Mouse (Mus musculus): Measurements from ENCODE around the gene Psmc3.
"Not testable (repeated sequence)": the region's sequence is repeated elsewhere in the genome, so short reads cannot be mapped to it uniquely, and the experiment has no call there.

Gene Psmc3

GRCm38 (mm10) chr2:91053934-91054382, at the start of gene Psmc3:
Gene Psmc3, plus strand, starts transcription at chr2:91054009.
- DNase-seq, result peak; percentile 98

DNA sequence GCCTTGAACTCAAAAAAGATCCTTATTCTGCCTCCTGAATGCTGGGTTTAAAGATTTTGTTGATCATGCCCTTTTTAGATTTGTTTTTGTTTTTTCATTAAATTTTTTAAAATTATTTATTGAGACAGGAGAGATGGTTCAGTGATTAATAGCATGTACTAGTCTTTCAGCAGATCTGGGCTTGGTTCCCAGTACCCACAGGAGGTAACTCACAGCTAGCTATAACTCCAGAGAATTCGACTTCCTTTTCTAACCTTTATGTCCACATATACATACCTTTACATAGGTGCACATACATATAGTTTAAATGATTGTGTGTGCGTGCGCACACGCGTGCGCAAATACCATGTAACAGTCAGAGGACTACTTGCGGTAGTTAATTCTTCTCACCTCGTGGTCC, 45.3 kb upstream of the Psmc3 start:
- DNase-seq, result no peak

DNA sequence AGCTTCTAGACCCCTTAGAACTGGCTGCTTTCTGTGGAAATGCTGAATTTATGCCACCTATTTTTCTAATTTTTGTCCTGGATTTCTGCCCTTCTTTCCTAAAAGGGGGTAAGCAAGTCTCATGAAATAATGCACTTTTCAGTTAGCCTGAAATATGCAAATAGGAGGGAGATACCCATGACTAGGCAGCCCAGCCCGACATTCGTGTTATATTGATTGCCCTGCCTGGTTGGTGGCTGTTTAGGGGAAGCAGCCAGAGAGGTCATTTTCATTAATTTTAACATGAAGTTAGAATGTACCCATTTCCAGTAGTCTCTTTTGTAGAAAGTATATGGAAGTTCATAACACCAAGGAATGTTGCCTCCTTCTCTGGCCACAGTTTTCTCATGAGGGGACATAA, 39.9 kb upstream of the Psmc3 start:
- DNase-seq, result no peak

DNA sequence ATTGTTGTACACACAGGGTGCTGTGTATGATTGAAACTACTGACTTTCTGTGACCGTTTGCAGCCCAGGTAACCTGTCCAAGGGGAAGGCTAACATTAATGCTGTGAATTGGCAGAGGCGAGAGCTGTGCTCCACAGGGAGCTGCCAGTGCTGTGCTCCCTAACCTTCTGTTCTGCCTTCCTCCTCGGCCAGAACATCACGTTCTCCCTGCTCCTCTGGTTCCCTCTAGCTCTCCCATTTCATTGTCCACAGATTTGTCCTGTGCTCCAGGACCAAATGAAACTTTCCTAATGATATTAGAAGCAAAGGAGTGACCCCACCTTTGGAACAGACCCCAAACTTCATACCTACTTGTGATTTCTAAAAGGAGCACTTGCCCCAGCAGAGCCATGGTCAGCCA, 38.4 kb upstream of the Psmc3 start:
- DNase-seq, result peak in 1 of 2 experiments; percentile 67

DNA sequence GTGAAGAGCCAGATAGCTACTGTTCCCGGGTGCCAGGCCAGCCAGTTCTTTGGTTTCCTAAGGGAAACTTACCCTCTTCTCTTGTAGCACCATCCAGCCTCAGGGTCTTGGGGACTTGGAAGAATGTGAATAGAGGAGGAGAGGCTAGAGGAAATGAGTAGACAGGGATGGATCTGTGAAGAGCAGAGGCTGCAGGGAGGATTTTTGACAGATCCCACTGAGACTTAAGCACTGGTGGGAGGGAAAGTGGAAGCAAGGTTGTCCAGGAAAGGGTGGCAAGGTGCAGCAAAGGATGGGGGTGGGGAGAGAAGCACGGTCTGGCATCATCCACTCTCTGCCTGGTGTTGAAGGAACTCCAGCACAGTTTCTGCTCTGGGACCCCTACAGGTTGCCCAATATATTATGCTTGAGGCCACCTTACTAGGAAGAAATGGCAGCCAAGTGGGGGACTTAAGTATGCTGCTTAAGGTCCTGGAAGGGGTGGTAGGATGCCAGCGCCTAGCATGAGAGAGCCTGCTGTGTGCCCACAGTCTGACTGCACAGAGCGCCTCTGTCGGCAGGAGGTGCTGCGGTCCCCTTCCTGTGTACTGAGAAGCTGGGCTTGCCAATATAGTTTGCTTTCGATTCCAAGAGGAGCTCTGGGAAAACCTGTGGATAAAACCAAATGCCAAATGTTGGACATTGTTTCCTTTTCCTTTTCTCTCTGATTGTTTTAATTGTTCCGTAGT, 35.6 kb upstream of the Psmc3 start:
- DNase-seq, result peak; percentile 24 to 50

- no peak for DNase-seq
These were observed 33.9 kb upstream of the Psmc3 start for GRCm38 (mm10) chr2:91019911-91020310.

- not testable (repeated sequence) for DNase-seq
These were observed 31.5 kb upstream of the Psmc3 start for GRCm38 (mm10) chr2:91022266-91022665.

- no peak for DNase-seq
These were observed 30.7 kb upstream of the Psmc3 start for GRCm38 (mm10) chr2:91023131-91023530.

GRCm38 (mm10) chr2:91023956-91024355, 29.9 kb upstream of the Psmc3 start:
- no peak for DNase-seq

- no peak for DNase-seq
These were observed 28.7 kb upstream of the Psmc3 start for GRCm38 (mm10) chr2:91025081-91025516.

GRCm38 (mm10) chr2:91026491-91026890, 27.3 kb upstream of the Psmc3 start:
- DNase-seq, result no peak

DNA sequence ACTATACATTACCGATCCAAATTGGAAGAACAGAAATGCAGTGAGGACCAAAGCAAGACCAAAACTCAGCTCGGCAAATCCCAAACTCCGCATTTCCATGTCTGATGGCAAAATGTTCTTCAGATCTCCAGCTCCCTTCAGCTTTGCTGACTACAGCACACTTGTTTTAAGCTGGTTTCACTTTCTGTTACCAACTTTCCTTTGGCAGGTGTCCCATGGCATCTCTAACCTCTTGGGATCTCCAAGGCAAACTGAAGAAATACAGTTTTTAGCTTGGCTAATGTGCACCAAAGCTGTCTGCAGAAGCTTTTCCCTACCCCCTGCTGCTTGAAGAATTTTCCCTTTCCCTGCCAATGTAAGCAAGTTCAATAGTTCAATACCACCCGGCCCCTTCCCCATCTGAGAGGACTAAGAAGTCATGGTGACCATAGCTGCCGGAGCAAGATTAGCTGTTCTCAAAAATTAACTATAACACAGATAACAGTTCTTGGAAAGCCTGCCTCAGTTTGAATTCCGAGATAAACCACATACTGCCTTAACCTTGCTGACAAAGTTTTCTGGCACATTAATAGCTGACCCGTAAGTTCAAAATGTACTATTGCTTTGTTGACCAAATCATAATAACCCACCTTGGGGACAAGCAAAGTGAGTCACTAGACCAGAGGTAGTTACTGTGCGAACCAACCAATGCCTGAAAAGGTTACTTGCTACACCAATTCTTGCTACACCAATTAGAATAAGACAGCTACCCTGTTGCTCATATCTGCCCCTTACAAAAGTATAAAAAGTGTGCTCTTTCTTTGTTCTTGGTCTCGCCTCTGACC, 26.2 kb upstream of the Psmc3 start:
- peak; percentile 49 to 60 for DNase-seq

DNA sequence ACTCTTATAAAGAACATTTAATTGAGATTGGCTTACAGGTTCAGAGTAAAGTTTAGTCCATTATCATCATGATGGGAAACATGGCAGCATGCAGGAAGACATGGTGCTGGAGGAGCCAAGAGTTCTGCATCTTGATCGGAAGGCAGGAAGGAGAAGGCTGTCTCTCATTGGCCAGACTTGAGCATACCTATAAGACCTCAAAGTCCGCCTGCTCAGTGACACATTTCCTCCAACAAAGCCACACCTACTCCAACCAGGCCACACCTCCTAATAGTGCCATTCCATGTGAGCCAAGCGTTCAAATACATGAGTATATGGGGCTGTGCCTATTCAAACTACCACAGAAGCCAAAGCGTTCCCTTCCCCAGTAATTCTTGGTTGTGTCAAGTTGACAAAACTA, 22.6 kb upstream of the Psmc3 start:
- DNase-seq, result no peak

DNA sequence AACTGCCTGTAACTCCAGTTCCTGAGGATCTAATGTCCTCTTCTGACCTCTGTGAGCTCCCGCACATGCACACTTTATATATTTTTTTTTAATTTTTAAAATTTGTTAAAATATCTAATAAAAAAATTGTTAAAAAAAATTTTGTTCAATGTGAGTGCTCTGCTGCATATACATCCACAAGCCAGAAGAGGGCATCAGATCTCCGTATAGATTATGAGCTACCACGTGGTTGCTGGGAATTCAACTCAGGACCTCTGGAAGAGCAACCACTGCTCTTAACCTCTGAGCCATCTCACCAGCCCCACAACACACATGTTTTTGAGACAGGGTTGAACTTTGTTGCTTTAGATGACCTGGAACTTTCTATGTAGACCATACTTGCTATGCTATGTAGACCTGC, 20.8 kb upstream of the Psmc3 start:
- no peak for DNase-seq

DNA sequence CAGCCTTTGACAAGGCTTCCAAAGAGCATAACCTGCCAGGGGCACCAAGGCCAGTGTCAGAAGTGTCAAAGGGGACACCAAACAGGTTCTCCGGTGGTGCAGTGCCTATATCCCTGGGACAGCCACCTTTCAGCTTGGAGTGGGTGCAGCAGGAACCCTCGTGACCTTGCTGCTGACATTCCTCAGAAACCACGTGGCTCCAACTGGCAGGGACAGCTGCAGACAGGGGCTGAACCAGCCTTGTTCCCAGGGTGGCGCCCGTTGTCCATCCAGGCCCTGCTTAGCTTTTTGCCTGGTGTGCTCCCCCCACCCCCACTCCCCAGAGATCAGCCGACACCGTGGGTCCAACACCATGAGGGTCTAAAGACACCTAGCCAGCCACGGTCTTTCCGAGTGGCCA, 18.4 kb upstream of the Psmc3 start, which contains the start of gene Rapsn:
Gene Rapsn, plus strand, starts transcription at position 236 of the 400 bp plus-strand sequence.
- peak; percentile 59 to 84 for DNase-seq

DNA sequence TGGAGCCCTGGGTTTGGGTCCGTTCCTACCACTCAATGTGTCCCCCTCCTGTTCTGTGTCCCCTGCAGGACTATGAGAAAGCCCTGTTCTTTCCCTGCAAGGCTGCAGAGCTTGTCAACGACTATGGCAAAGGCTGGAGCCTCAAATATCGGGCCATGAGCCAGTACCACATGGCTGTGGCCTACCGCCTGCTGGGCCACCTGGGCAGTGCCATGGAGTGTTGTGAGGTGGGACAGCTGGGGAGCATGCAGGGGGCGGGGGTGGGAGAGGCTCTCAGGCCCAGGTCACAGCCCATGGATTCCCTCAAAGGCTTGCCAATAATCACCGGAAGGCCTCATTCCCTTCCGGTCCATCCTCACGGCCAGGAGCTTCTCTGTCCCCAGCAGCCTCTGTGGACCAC, 12.0 kb upstream of the Psmc3 start:
- DNase-seq, result no peak

GRCm38 (mm10) chr2:91042651-91043398, 11.0 kb upstream of the Psmc3 start:
- no peak for DNase-seq

DNA sequence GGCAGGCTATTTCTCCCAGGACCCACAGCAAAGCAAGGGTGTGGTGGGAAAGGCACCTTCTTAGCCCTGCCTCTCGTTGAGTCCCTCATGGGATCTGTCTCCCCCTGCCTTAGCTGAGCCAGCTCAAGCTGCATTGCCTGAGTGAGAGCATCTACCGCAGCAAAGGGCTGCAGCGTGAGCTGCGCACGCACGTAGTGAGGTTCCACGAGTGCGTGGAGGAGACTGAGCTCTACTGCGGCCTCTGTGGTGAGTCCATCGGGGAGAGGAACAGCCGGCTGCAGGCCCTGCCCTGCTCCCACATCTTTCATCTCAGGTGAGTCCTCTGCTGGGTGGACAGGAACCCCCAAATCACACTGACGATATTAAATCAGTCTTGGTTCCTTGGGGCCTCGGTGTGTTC, 9.1 kb upstream of the Psmc3 start:
- no peak for DNase-seq

GRCm38 (mm10) chr2:91045805-91046204, 8.0 kb upstream of the Psmc3 start:
- not testable (repeated sequence) for DNase-seq

GRCm38 (mm10) chr2:91047359-91047758, 6.5 kb upstream of the Psmc3 start:
- peak; percentile 21 to 60 for DNase-seq

DNA sequence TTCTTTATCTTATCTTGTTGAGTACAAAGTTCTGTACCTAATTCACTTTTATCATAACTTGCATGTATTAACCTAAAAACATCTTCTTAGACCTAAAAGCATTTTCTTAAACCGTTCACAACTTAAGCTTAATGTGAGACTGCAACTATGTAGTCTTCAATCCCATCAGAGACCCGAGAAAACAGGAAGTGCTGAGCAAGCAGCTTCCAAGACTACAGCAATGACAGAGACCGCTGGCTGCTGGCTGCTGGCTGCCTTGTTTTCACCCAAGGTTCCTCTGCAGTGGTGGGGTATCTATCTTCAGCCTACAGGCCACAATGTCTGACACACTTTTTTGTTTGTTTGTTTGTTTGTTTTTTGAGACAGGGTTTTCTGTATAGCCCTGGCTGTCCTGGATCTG, 1.9 kb upstream of the Psmc3 start:
- no peak for DNase-seq

- no peak for DNase-seq
These were observed 1.1 kb upstream of the Psmc3 start for GRCm38 (mm10) chr2:91052752-91053151.

Data from kidney, postnatal 25 days (tissue).